Mouse (Mus musculus): ENCODE measurements at regions not wholly inside any gene's neighbourhood (a gene's known extent, or its start where the extent isn't known, plus 50 kb on each side); places are given as distances from the start of the nearest gene placed in this dataset.
"Not testable (repeated sequence)": the region's sequence is repeated elsewhere in the genome, so short reads cannot be mapped to it uniquely, and the experiment has no call there.

- not testable (repeated sequence) for TF ChIP-seq POLR2A (IDR thresholded peaks at IDR 0.05; ENCODE audit: borderline replicate concordance, extremely low read depth, low read depth, low read length); CTCF (IDR thresholded peaks at IDR 0.05; ENCODE audit: insufficient read depth, low read length)
These were observed 848.3 kb upstream of the Olfr1507 start for GRCm38 (mm10) chr14:53343849-53344248.
